30 mouse cellular contexts compared by ENCODE assay signal in the genomic region with DNA sequence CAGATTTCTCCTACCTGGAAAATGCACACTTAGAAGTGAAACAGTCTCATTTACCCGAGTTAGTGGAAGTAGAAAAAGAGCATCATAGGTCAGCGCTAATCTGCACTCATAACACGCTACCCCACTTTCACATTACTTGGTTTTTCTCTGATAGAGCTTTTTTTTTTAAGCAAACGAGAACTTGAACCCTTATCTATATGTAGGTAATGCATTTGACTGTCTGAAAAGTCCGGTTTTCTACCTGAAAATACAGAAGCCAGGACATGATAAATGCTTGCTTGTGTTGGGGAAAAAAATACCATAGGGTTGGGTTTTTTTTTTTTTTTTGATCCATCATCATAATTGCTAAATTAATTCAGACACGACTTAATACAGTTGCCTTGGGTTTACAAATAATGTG.
"Had no signal": no experiment of that assay in that cellular context is flagged by ENCODE, and none has a peak within 500 bp of the region (broad histone marks: within the 10 kb centered on the region; RNA-seq: fewer than 3 reads in every experiment).

No protein-coding gene starts in this region.

- H3K4me3 ChIP-seq: heart, embryonic 12.5 days; heart, embryonic 13.5 days; heart, embryonic 15.5 days; hindbrain, embryonic 10.5 days; hindbrain, embryonic 12.5 days; hindbrain, embryonic 13.5 days; hindbrain, embryonic 15.5 days; intestine, embryonic 15.5 days; kidney, embryonic 15.5 days; layer of hippocampus, adult 2 months; left cerebral cortex, adult 2 months had no signal

- H3K27ac ChIP-seq: heart, embryonic 13.5 days; heart, embryonic 15.5 days; hindbrain, embryonic 10.5 days; hindbrain, embryonic 12.5 days; hindbrain, embryonic 13.5 days; hindbrain, embryonic 14.5 days; hindbrain, embryonic 15.5 days; hindbrain, postnatal 0 days; intestine, embryonic 15.5 days; kidney, embryonic 15.5 days; kidney, postnatal 0 days; layer of hippocampus, adult 2 months; left cerebral cortex, adult 2 months had no signal

- H3K27me3 ChIP-seq: heart, embryonic 12.5 days; heart, embryonic 13.5 days; heart, embryonic 15.5 days; hindbrain, embryonic 12.5 days; hindbrain, embryonic 13.5 days; hindbrain, embryonic 15.5 days; intestine, embryonic 15.5 days; kidney, embryonic 15.5 days had no signal

- DNase-seq: heart, postnatal 10 days; heart, postnatal 14 days; heart, postnatal 36 days; heart, postnatal 4 days; kidney, adult 11 months; kidney, adult 18-20 months; kidney, adult 2 months; kidney, adult 8-10 months; kidney, adult 9 months; kidney, postnatal 10 days; kidney, postnatal 14 days; kidney, postnatal 25 days; kidney, postnatal 36 days; kidney, postnatal 4 days; layer of hippocampus, adult 9-11 months; layer of hippocampus, postnatal 36 days had no signal

- H3K4me1 ChIP-seq: hindbrain, embryonic 12.5 days; hindbrain, embryonic 13.5 days; hindbrain, embryonic 15.5 days; intestine, embryonic 15.5 days; kidney, embryonic 15.5 days had no signal

- H3K9me3 ChIP-seq: heart, embryonic 12.5 days; heart, embryonic 13.5 days; heart, embryonic 15.5 days; hindbrain, embryonic 10.5 days; hindbrain, embryonic 12.5 days; hindbrain, embryonic 13.5 days; hindbrain, embryonic 15.5 days; intestine, embryonic 15.5 days; kidney, embryonic 15.5 days had no signal

- H3K36me3 ChIP-seq: hindbrain, embryonic 10.5 days; hindbrain, embryonic 15.5 days; intestine, embryonic 15.5 days; kidney, embryonic 15.5 days had no signal

- H3K9ac ChIP-seq: heart, embryonic 12.5 days; heart, embryonic 13.5 days; heart, embryonic 15.5 days; hindbrain, embryonic 12.5 days; hindbrain, embryonic 13.5 days; hindbrain, embryonic 14.5 days; hindbrain, embryonic 15.5 days; intestine, embryonic 15.5 days; kidney, embryonic 15.5 days had no signal
